Mouse (Mus musculus) embryonic facial prominence, embryonic 12.5 days (tissue): ENCODE data around the gene Wdr90. TPM values are rescaled to one million over a fixed set of nuclear protein-coding genes. Genes with fewer than 3 reads are reported as not detected.

Source experiments
- ATAC-seq: fragments of 200-750 bp; cut with Nextera tagmentation; 2 replicates; pipeline ENCODE4 v1.8.0; 2017; ENCODE audit not compliant: insufficient number of reproducible peaks, insufficient read depth, low FRiP score, low TSS enrichment
- H3K27ac ChIP-seq: fragments of 300-500 bp; sonication (generic); 2 replicates; pipeline ENCODE4 v1.5.1; 2016; ENCODE audit warnings: mild to moderate bottlenecking
- H3K27me3 ChIP-seq: fragments of 300-500 bp; sonication (generic); 2 replicates; pipeline ENCODE4 v1.6.1; 2016; ENCODE audit warnings: mild to moderate bottlenecking, moderate library complexity
- H3K36me3 ChIP-seq: fragments of 300-500 bp; sonication (generic); 2 replicates; pipeline ENCODE4 v1.6.1; 2016; ENCODE audit warnings: mild to moderate bottlenecking
- H3K4me1 ChIP-seq: fragments of 300-500 bp; sonication (generic); 2 replicates; pipeline ENCODE4 v1.6.1; 2016
- H3K4me2 ChIP-seq: fragments of 300-500 bp; sonication (generic); replicated peaks from 2 replicates; pipeline ENCODE4 v1.6.1; 2016; ENCODE audit warnings: mild to moderate bottlenecking, moderate library complexity
- H3K4me3 ChIP-seq: fragments of 300-500 bp; sonication (generic); 2 replicates; pipeline ENCODE4 v1.5.1; 2016; ENCODE audit warnings: mild to moderate bottlenecking
- H3K9ac ChIP-seq: fragments of 300-500 bp; sonication (generic); 2 replicates; pipeline ENCODE4 v1.6.1; 2016; ENCODE audit warnings: mild to moderate bottlenecking, moderate library complexity
- H3K9me3 ChIP-seq: fragments of 300-500 bp; sonication (generic); 2 replicates; pipeline ENCODE4 v1.6.1; 2016; ENCODE audit warnings: mild to moderate bottlenecking, moderate library complexity
- WGBS: fragments of 180-500 bp; shearing (Covaris S2); methylation state at CpG from one replicate; pipeline ENCODE4 v1.1.7; 2016; 5-methylcytosine and 5-hydroxymethylcytosine counted together
- polyA plus RNA-seq: library from polyadenylated mRNA; unstranded; fragments of >200 nt; fragmentation: Nextera tagmentation; extraction: Ambion mirVana; gene quantifications from 2 replicates; pipeline ENCODE4 v1.2.1, GENCODE M21; 2016

The Wdr90 gene
- polyA plus RNA-seq, 1 experiment from 2014 or later = 36.3 TPM

DNA sequence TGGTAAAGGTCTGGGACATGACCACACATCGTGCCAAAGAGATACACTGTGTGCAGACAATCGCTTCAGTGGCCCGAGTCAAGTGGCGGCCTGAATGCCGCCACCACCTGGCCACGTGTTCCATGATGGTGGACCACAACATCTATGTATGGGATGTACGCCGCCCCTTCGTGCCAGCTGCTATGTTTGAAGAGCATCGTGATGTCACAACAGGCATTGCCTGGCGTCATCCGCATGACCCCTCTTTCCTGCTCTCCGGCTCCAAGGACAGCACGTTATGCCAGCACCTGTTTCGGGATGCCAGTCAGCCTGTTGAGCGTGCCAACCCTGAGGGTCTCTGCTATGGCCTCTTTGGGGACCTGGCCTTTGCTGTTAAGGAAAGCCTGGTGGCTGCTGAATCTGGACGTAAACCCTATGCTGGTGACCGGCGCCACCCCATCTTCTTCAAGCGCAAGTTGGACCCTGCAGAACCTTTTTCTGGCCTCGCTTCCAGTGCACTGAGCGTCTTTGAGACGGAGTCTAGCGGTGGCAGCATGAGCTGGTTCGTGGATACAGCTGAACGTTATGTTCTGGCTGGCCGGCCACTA is 35.2 kb downstream of the Wdr90 start:
- Histone ChIP-seq H3K9me3 (no peaks in the 10 kb centered on the region), H3K4me3 (no peak overlapping the region)
- 94% methylated on average over 27 of the region's 27 CpGs for WGBS

DNA sequence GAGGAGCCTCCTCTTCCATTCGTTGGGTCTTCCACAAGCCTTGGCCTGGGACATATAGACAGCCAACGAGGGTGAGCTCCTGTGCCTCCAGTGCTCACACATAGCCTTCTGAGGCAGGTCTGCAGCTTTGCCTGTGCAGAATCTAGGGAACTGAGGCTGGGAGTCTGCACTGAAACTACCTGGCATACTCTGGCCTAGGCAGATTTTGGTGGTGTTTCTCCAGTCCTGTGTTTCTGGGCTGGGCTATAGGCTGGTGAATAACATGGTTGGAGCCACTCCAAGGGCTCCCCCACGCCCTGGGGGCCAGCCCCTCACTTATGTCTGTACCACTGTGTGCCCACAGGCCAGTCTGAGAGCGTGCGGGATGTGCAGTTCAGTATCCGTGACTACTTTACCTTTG is 36.0 kb downstream of the Wdr90 start:
- Histone ChIP-seq H3K27ac (no peak overlapping the region), H3K9ac (no peak overlapping the region), H3K4me3 (no peak overlapping the region), H3K27me3 (peaks cover 9% of the 10 kb centered on the region), H3K36me3 (peaks cover 34% of the 10 kb centered on the region), H3K4me1 (peaks cover 39% of the 10 kb centered on the region), H3K4me2 (no peak overlapping the region), H3K9me3 (no peaks in the 10 kb centered on the region)
- ATAC-seq = no peak
- 91% methylated on average over 6 of the region's 6 CpGs for WGBS

More for the DNA sequence above, 35.2 kb downstream of the Wdr90 start:
- H3K4me1 ChIP-seq = peaks cover 46% of the 10 kb centered on the region
- no peak overlapping the region for H3K9ac ChIP-seq
- ATAC-seq = no peak
- 0 out of 2 replicates have a peak, but pooled peaks cover 3% of the 10 kb centered on the region for H3K27me3 ChIP-seq
- H3K36me3 ChIP-seq = peaks cover 42% of the 10 kb centered on the region
- H3K27ac ChIP-seq = no peak overlapping the region
- no peak overlapping the region for H3K4me2 ChIP-seq

- Histone ChIP-seq H3K9me3 (no peaks in the 10 kb centered on the region), H3K36me3 (peaks cover 30% of the 10 kb centered on the region), H3K27me3 (peaks cover 17% of the 10 kb centered on the region), H3K9ac (peak overlapping the region; percentile 70; the same call in 1 of the 2 replicates), H3K4me3 (peak overlapping the region; percentile 64), H3K4me2 (peak overlapping the region; percentile 96), H3K4me1 (peaks cover 32% of the 10 kb centered on the region), H3K27ac (no peak overlapping the region)
- 73% methylated on average over 17 of the region's 17 CpGs for WGBS
- ATAC-seq = no peak
Measured at GRCm38 (mm10) chr17:25824362-25825142, 36.7 kb downstream of the Wdr90 start.

DNA sequence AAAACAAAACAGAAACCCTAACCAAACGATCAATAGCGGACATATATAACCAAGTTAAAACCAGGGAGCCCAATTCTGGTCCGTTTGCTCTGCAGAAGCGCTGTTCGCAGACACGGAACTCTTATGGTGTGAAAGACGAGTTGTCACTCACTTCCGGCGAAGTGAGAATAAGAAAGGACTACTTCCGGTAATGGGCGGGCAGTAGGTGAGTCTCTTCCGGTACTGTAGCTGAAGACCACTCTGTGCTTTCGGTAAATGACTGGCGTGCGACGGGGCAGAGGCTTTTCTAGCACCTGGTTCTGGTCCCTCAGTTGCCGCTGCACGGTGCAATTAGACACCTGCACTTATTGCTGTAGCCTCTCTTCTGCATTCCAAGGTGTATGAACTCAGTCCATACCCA is 37.8 kb downstream of the Wdr90 start, which contains the start of gene Wdr24:
Gene Wdr24 (plus strand): TSS at position 176 of the 400 bp plus-strand sequence.
- H3K9ac ChIP-seq = peak within 1 kb of the TSS; percentile 70
- peaks cover 28% of the 10 kb centered on the region for H3K27me3 ChIP-seq
- H3K27ac ChIP-seq = peak within 1 kb of the TSS; percentile 57; the same call in 1 of the 2 replicates
- H3K4me2 ChIP-seq = peak within 1 kb of the TSS; percentile 96
- no peaks in the 10 kb centered on the region for H3K9me3 ChIP-seq
- ATAC-seq = no peak
- H3K4me1 ChIP-seq = peaks cover 28% of the 10 kb centered on the region
- peaks cover 30% of the 10 kb centered on the region for H3K36me3 ChIP-seq
- WGBS = under 1% methylated on average over 18 of the region's 18 CpGs
- H3K4me3 ChIP-seq = peak within 1 kb of the TSS; percentile 64

DNA sequence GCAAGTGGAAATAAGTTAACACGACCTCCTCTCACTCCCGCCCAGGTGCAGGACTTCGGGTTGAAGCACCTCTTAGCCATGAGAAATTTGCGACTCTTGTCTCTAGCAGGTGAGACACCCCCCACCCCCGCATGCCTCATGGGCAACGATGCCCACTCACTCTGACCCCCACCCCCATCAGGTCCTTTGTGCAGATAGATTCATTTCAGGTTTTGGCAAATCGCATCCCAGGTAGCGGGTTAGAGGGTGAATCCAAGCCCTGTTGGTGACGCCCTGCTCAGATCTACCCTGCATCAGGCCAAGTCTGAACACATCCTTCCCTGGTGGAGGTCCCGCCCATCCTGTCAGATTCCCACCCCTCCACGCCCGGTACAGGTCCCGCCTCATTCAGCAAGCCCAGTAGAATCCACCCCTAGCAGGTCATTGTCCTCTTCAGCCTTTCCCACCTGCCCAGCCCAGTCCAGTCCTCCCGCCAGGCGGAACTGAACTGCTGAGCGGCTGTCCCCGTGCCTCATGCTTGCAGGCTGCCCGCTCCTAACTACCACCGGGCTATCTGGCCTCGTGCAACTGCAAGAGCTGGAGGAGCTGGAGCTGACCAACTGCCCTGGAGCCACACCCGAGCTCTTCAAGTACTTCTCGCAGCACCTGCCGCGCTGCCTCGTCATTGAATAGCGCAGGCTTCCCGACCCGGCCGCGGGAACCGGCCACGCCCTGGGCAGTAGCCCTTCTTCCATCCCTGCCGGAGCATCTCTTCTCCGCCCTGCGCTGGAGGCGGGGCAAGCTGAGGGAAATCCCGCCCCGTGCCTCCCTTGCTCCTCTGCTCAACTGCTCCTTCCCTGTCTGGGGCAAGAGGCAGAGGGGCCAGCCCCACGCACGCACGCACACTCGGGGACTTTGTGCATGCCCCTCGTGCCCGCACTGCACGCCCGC is 42.2 kb downstream of the Wdr90 start:
- 6% methylated on average over 46 of the region's 46 CpGs for WGBS
- H3K4me3 ChIP-seq = 0 out of 2 replicates have a peak overlapping the region, but pooled peaks have one; percentile 6
- H3K4me2 ChIP-seq = peak overlapping the region; percentile 30
- ATAC-seq = no peak
- 0 out of 2 replicates have a peak overlapping the region, but pooled peaks have one; percentile 7 for H3K9ac ChIP-seq
- peaks cover 3% of the 10 kb centered on the region for H3K4me1 ChIP-seq
- H3K9me3 ChIP-seq = no peaks in the 10 kb centered on the region
- peaks cover 49% of the 10 kb centered on the region for H3K27me3 ChIP-seq
- no peak overlapping the region for H3K27ac ChIP-seq
- H3K36me3 ChIP-seq = no peaks in the 10 kb centered on the region

GRCm38 (mm10) chr17:25817662-25818061 is 43.6 kb downstream of the Wdr90 start:
- Histone ChIP-seq H3K9me3 (no peaks in the 10 kb centered on the region), H3K4me2 (no peak overlapping the region), H3K9ac (no peak overlapping the region), H3K27ac (no peak overlapping the region), H3K4me3 (no peak overlapping the region), H3K36me3 (no peaks in the 10 kb centered on the region), H3K27me3 (peaks cover 56% of the 10 kb centered on the region), H3K4me1 (no peaks in the 10 kb centered on the region; the same call in 1 of the 2 replicates)
- no peak for ATAC-seq
- 77% methylated on average over 11 of the region's 11 CpGs for WGBS

DNA sequence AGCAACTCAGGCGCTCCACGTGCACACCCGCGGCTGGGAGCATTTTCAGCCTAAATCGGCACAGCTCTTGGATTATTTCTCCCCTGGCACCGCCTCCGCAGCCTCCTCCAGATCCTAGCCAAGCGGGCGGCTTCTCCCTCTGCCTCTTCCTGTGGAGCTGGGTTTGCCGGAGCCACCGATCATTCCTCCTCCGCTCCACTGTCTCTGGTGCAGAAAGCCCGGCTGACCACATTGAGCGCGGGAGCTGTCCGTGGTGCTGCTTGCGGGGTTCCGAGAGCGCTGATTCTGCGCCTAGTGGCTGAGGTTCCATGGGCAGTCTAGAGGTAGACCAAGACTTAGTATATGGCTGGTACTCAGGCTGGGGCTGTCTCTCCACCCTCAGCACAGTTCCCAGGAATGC is 47.8 kb downstream of the Wdr90 start:
- Histone ChIP-seq H3K4me1 (peaks cover 7% of the 10 kb centered on the region; the same call in 1 of the 2 replicates), H3K4me3 (no peak overlapping the region), H3K36me3 (no peaks in the 10 kb centered on the region), H3K27me3 (peaks cover 63% of the 10 kb centered on the region), H3K27ac (no peak overlapping the region), H3K9ac (no peak overlapping the region), H3K4me2 (no peak overlapping the region), H3K9me3 (no peaks in the 10 kb centered on the region)
- 2% methylated on average over 20 of the region's 20 CpGs for WGBS
- ATAC-seq = no peak

GRCm38 (mm10) chr17:25810890-25811289 is 50.4 kb downstream of the Wdr90 start:
- Histone ChIP-seq H3K9ac (no peak overlapping the region), H3K4me1 (peaks cover 7% of the 10 kb centered on the region; the same call in 1 of the 2 replicates), H3K27me3 (peaks cover 52% of the 10 kb centered on the region), H3K4me2 (no peak overlapping the region), H3K27ac (no peak overlapping the region), H3K9me3 (no peaks in the 10 kb centered on the region), H3K36me3 (no peaks in the 10 kb centered on the region), H3K4me3 (no peak overlapping the region)
- ATAC-seq = no peak
- WGBS = 70% methylated on average over 4 of the region's 4 CpGs

DNA sequence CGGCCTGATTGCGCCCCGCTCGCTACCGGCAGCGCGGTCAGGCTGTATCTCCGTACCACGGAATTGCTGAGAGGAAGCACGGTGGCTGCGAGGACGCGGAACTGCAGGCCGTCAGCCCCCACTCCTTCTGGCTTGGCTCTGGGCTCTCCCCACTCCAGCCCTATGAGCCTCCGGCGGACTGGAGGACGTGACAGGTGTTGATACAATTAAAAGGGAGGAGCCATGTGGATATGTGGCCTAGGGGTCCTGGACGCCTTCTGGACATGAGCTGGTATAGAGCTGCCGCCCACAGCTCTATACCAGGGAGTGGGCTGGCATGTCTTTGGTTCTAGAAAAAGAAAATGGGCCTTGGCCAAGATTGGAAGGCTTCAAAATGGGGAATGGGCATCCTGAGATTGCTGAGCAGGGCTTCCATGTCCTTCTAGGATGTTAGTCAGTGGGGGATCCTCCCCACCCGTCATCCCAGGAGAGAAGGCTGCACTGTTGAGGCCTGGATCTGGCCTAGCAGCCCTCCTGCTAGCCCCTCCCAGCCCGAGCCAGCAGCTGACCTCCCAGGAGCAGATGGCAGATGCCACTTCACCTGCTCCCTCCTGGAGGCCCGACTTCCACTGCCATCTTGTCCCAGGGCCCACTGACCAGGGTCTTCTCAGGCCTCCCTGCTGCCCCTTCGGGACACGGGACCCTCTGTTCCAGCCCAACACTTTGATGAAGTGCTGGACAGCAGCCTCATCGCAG is 51.5 kb downstream of the Wdr90 start:
- Histone ChIP-seq H3K27ac (0 out of 2 replicates have a peak overlapping the region, but pooled peaks have one; percentile 65), H3K9ac (peak overlapping the region; percentile 80), H3K4me1 (peaks cover 7% of the 10 kb centered on the region; the same call in 1 of the 2 replicates), H3K4me2 (peak overlapping the region; percentile 97), H3K27me3 (peaks cover 49% of the 10 kb centered on the region), H3K4me3 (peak overlapping the region; percentile 72), H3K36me3 (no peaks in the 10 kb centered on the region), H3K9me3 (no peaks in the 10 kb centered on the region)
- WGBS = 12% methylated on average over 25 of the region's 25 CpGs
- peak; percentile 37; the same call in 1 of the 2 replicates for ATAC-seq

- ATAC-seq = peak; percentile 61
- no peaks in the 10 kb centered on the region for H3K9me3 ChIP-seq
- H3K9ac ChIP-seq = peak within 1 kb of the TSS; percentile 80
- peak within 1 kb of the TSS; percentile 65 for H3K27ac ChIP-seq
- peak within 1 kb of the TSS; percentile 97 for H3K4me2 ChIP-seq
- WGBS = under 1% methylated on average over 84 of the region's 100 CpGs
- H3K4me1 ChIP-seq = peaks cover 7% of the 10 kb centered on the region; the same call in 1 of the 2 replicates
- H3K36me3 ChIP-seq = no peaks in the 10 kb centered on the region
- H3K27me3 ChIP-seq = peaks cover 53% of the 10 kb centered on the region
- peak within 1 kb of the TSS; percentile 72 for H3K4me3 ChIP-seq
Measured at GRCm38 (mm10) chr17:25808789-25809605, 52.3 kb downstream of the Wdr90 start, which contains the start of gene Fbxl16. Fbxl16 (plus strand) TSS chr17:25809085.
